Mouse (Mus musculus) lung, postnatal 0 days (tissue): ENCODE measurements around the gene Epb41.

ENCODE experiments used
- CTCF ChIP-seq: IDR thresholded peaks from 2 replicates; pipeline ENCODE4 v1.5.1; 2016; ENCODE audit warnings: antibody characterized with exemption, mild to moderate bottlenecking
- EP300 ChIP-seq: IDR thresholded peaks from 2 replicates; pipeline ENCODE4 v1.6.1; 2016; ENCODE audit warnings: antibody characterized with exemption, mild to moderate bottlenecking, control low read depth

DNA sequence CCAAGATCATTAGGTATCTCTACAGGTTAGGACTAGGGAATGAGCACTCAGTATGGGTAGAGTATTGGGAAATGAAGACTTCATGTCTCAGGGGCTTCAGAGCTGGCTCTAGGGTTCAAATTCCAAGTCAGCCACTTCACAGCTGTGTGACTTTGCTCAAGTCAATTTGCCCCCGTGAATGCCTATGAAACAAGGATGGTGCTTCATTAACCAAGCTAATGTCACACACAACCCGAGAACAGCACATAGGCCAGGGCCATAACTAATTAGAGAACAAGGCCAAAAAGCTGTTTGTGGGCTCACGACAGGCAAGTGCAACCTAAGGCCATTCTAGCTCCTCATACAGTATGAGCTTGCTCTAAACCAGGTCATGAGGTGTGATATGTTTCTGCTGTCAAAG is 3.0 kb downstream of the Epb41 start:
- TF ChIP-seq CTCF = no peak
- no peak for TF ChIP-seq EP300
